In genomic region chr1:189013587-189013921, GRCm38 (mm10) we compare ENCODE assay signal across 9 mouse cellular contexts. TPM values are rescaled to one million over a fixed set of nuclear protein-coding genes. Genes with fewer than 3 reads are reported as not detected.
DNase-seq lines count a peak whose midpoint lies in the region; ATAC-seq and TF ChIP-seq lines count a peak whose summit lies in the region.
"Had no signal": no experiment of that assay in that cellular context is flagged by ENCODE, and none has a peak within 500 bp of the region (broad histone marks: within the 10 kb centered on the region; RNA-seq: fewer than 3 reads in every experiment).

No protein-coding gene starts in this region.

- H3K9ac ChIP-seq in kidney, postnatal 0 days (ENCODE audit: low read depth, low read length) = 0 out of 2 replicates have a peak overlapping the region, but pooled peaks have one; percentile 23
- H3K9ac ChIP-seq in embryonic facial prominence, embryonic 12.5 days = no peak overlapping the region
- H3K9ac ChIP-seq in hindbrain, embryonic 14.5 days = no peak overlapping the region
- no peak overlapping the region for H3K9ac ChIP-seq in midbrain, embryonic 15.5 days

- peak overlapping the region; percentile 43 for H3K4me2 ChIP-seq in kidney, postnatal 0 days (ENCODE audit: low read length)
- peak overlapping the region; percentile 42 for H3K4me2 ChIP-seq in embryonic facial prominence, embryonic 12.5 days (replicated peaks)
- H3K4me2 ChIP-seq in hindbrain, embryonic 14.5 days (replicated peaks) = peak overlapping the region; percentile 20; the same call in 1 of the 2 replicates
- H3K4me2 ChIP-seq in midbrain, embryonic 15.5 days = peak overlapping the region; percentile 1; the same call in 1 of the 2 replicates

- no peaks in the 10 kb centered on the region for H3K36me3 ChIP-seq in kidney, postnatal 0 days (ENCODE audit: insufficient read depth, low read length)
- no peaks in the 10 kb centered on the region for H3K36me3 ChIP-seq in embryonic facial prominence, embryonic 12.5 days
- H3K36me3 ChIP-seq in hindbrain, embryonic 14.5 days (replicated peaks; ENCODE audit: control insufficient read depth, insufficient read depth) = no peaks in the 10 kb centered on the region
- H3K36me3 ChIP-seq in midbrain, embryonic 15.5 days (replicated peaks) = no peaks in the 10 kb centered on the region

- H3K27ac ChIP-seq in kidney, postnatal 0 days = no peak overlapping the region
- no peak overlapping the region for H3K27ac ChIP-seq in embryonic facial prominence, embryonic 12.5 days
- H3K27ac ChIP-seq in hindbrain, embryonic 14.5 days = no peak overlapping the region
- no peak overlapping the region for H3K27ac ChIP-seq in midbrain, embryonic 15.5 days

- 0 out of 2 replicates have a peak, but pooled peaks have one; percentile 15 for ATAC-seq in kidney, postnatal 0 days (replicated peaks; ENCODE audit: low FRiP score, low read depth)
- ATAC-seq in embryonic facial prominence, embryonic 12.5 days (ENCODE audit: insufficient number of reproducible peaks, insufficient read depth, low FRiP score, low TSS enrichment) = no peak
- no peak for ATAC-seq in hindbrain, embryonic 14.5 days (ENCODE audit: low FRiP score)
- ATAC-seq in midbrain, embryonic 15.5 days (replicated peaks) = no peak

- peaks cover 6% of the 10 kb centered on the region; the same call in 1 of the 2 replicates for H3K4me1 ChIP-seq in kidney, postnatal 0 days (replicated peaks; ENCODE audit: insufficient read depth, low read length)
- peaks cover 21% of the 10 kb centered on the region for H3K4me1 ChIP-seq in embryonic facial prominence, embryonic 12.5 days
- H3K4me1 ChIP-seq in hindbrain, embryonic 14.5 days (replicated peaks; ENCODE audit: control insufficient read depth, insufficient read depth, low read length) = peaks cover 7% of the 10 kb centered on the region
- no peaks in the 10 kb centered on the region for H3K4me1 ChIP-seq in midbrain, embryonic 15.5 days

- no peak overlapping the region for H3K4me3 ChIP-seq in kidney, postnatal 0 days (replicated peaks; ENCODE audit: low read depth, low read length)
- no peak overlapping the region for H3K4me3 ChIP-seq in embryonic facial prominence, embryonic 12.5 days
- H3K4me3 ChIP-seq in hindbrain, embryonic 14.5 days (replicated peaks; ENCODE audit: low read length) = no peak overlapping the region
- no peak overlapping the region for H3K4me3 ChIP-seq in midbrain, embryonic 15.5 days

- DNase-seq in kidney, postnatal 0 days (ENCODE audit: low spot score) = no peak
- no peak for DNase-seq in kidney, adult 9 months
- no peak for DNase-seq in hindbrain, embryonic 14.5 days (ENCODE audit: low spot score)
- no peak for DNase-seq in layer of hippocampus, adult 8-10 months (ENCODE audit: low spot score in 2 of 2)
- no peak for DNase-seq in thymus, postnatal 14 days
- no peak for DNase-seq in left cerebral cortex, postnatal 10 days (ENCODE audit: extremely low spot score in 1 of 2, low spot score in 2 of 2)
- DNase-seq: layer of hippocampus, postnatal 36 days had no signal

- intact Hi-C loops in left cerebral cortex, postnatal 10 days (cut with DNase I) = no loop called here

- H3K27me3 ChIP-seq in kidney, postnatal 0 days (ENCODE audit: insufficient read depth, low read length) = no peaks in the 10 kb centered on the region
- H3K27me3 ChIP-seq in embryonic facial prominence, embryonic 12.5 days = peaks cover 3% of the 10 kb centered on the region; the same call in 1 of the 2 replicates
- H3K27me3 ChIP-seq in hindbrain, embryonic 14.5 days (ENCODE audit: control insufficient read depth, insufficient read depth, low read length) = no peaks in the 10 kb centered on the region; the same call in 1 of the 2 replicates
- peaks cover 3% of the 10 kb centered on the region; the same call in 1 of the 2 replicates for H3K27me3 ChIP-seq in midbrain, embryonic 15.5 days (replicated peaks)

- no peak for TF ChIP-seq CTCF in kidney, postnatal 0 days (IDR thresholded peaks at IDR 0.05; ENCODE audit: low read depth)

- H3K9me3 ChIP-seq in kidney, postnatal 0 days (replicated peaks; ENCODE audit: low read length) = no peaks in the 10 kb centered on the region
- H3K9me3 ChIP-seq in embryonic facial prominence, embryonic 12.5 days = no peaks in the 10 kb centered on the region
- no peaks in the 10 kb centered on the region for H3K9me3 ChIP-seq in hindbrain, embryonic 14.5 days (ENCODE audit: control insufficient read depth, low read length)
- H3K9me3 ChIP-seq in midbrain, embryonic 15.5 days = no peaks in the 10 kb centered on the region

- 16% methylated on average over 4 of the region's 4 CpGs for WGBS in kidney, postnatal 0 days
- 5% methylated on average over 4 of the region's 4 CpGs for WGBS in embryonic facial prominence, embryonic 12.5 days
- 12% methylated on average over 4 of the region's 4 CpGs for WGBS in hindbrain, embryonic 14.5 days
- WGBS in midbrain, embryonic 15.5 days = 11% methylated on average over 4 of the region's 4 CpGs

RNA-seq across cellular contexts. Expression of gene Kctd3, which starts 5.9 kb away (rescaled TPM):
- 21.0 and 22.2 TPM in 2 replicates for polyA plus RNA-seq in kidney, postnatal 0 days (2015; fragmentation: Nextera tagmentation; extraction: Ambion mirVana)
- polyA plus RNA-seq in embryonic facial prominence, embryonic 12.5 days (2016; fragmentation: Nextera tagmentation; extraction: Ambion mirVana) = 42.3 and 42.4 TPM in 2 replicates
- polyA plus RNA-seq in hindbrain, embryonic 14.5 days (2014; fragmentation: Nextera tagmentation; extraction: Ambion mirVana) = 54.1 and 56.2 TPM in 2 replicates
- polyA plus RNA-seq in midbrain, embryonic 15.5 days (2015; fragmentation: Nextera tagmentation; extraction: Ambion mirVana) = 51.5 and 54.5 TPM in 2 replicates
- 10 to 100 TPM; 71.9 to 99.6 (median 91.4) TPM for total RNA-seq in layer of hippocampus, adult 8-10 months (2022)
- total RNA-seq in left cerebral cortex, postnatal 10 days (2021) = 100 to 1,000 TPM; 120 to 122 TPM
